Mouse (Mus musculus) forebrain, embryonic 11.5 days (tissue): ENCODE measurements around the gene Ptpn14. TPM values are rescaled to one million over a fixed set of nuclear protein-coding genes. Genes with fewer than 3 reads are reported as not detected.

ENCODE experiments used
- ATAC-seq: fragments of 200-750 bp; cut with Nextera tagmentation; replicated peaks from 2 replicates; pipeline ENCODE4 v1.8.0; 2017; ENCODE audit warnings: moderate TSS enrichment; ENCODE audit not compliant: low FRiP score
- DNase-seq: peaks from one replicate; pipeline ENCODE4 v3.0.0-alpha.2; 2017; ENCODE audit warnings: low spot score
- H3K27ac ChIP-seq: fragments of 300-500 bp; sonication (generic); 2 replicates; pipeline ENCODE4 v1.5.1; 2014; ENCODE audit warnings: low read depth, low read length
- H3K27me3 ChIP-seq: fragments of 300-500 bp; sonication (generic); 2 replicates; pipeline ENCODE4 v1.6.1; 2014; ENCODE audit warnings: mild to moderate bottlenecking, low read length, mixed read lengths; ENCODE audit not compliant: control insufficient read depth, insufficient read depth
- H3K36me3 ChIP-seq: fragments of 300-500 bp; sonication (generic); 2 replicates; pipeline ENCODE4 v1.6.1; 2014; ENCODE audit warnings: mild to moderate bottlenecking, low read length, moderate library complexity, mixed read lengths; ENCODE audit not compliant: control insufficient read depth, insufficient read depth
- H3K4me1 ChIP-seq: fragments of 300-500 bp; sonication (generic); replicated peaks from 2 replicates; pipeline ENCODE4 v1.6.1; 2014; ENCODE audit warnings: low read length, mixed read lengths; ENCODE audit not compliant: control insufficient read depth, insufficient read depth
- H3K4me2 ChIP-seq: fragments of 300-500 bp; sonication (generic); 2 replicates; pipeline ENCODE4 v1.6.1; 2014; ENCODE audit warnings: low read depth, mild to moderate bottlenecking, low read length, moderate library complexity, mixed read lengths; ENCODE audit not compliant: severe bottlenecking
- H3K4me3 ChIP-seq: fragments of 300-500 bp; sonication (generic); 2 replicates; pipeline ENCODE4 v1.5.1; 2014; ENCODE audit warnings: low read depth, low read length
- H3K9ac ChIP-seq: fragments of 300-500 bp; sonication (generic); 2 replicates; pipeline ENCODE4 v1.6.1; 2014; ENCODE audit warnings: low read length
- H3K9me3 ChIP-seq: fragments of 300-500 bp; sonication (generic); 2 replicates; pipeline ENCODE4 v1.6.1; 2016; ENCODE audit warnings: low read length, mixed read lengths; ENCODE audit not compliant: control insufficient read depth
- WGBS: fragments of 180-500 bp; shearing (Covaris S2); extraction: QIAGEN DNeasy Blood & Tissue Kit; methylation state at CpG from one replicate; pipeline ENCODE4 v1.1.7; 2014; 5-methylcytosine and 5-hydroxymethylcytosine counted together
- polyA plus RNA-seq: library from polyadenylated mRNA; unstranded; fragments of >200 nt; fragmentation: Nextera tagmentation; extraction: Ambion mirVana; gene quantifications from 2 replicates; pipeline ENCODE4 v1.2.1, GENCODE M21; 2014

The Ptpn14 gene
- polyA plus RNA-seq, 1 experiment from 2014 or later: 4.5 TPM

- Histone ChIP-seq H3K27me3 (no peaks in the 10 kb centered on the region), H3K27ac (no peak overlapping the region), H3K9ac (no peak overlapping the region), H3K9me3 (no peaks in the 10 kb centered on the region), H3K4me1 (no peaks in the 10 kb centered on the region), H3K4me3 (no peak overlapping the region), H3K36me3 (no peaks in the 10 kb centered on the region), H3K4me2 (no peak overlapping the region)
- ATAC-seq (no peak), DNase-seq (no peak)
- 98% methylated on average over 4 of the region's 4 CpGs for WGBS
Measured at GRCm38 (mm10) chr1:189749789-189750188, 21.7 kb downstream of the Ptpn14 start.

- Histone ChIP-seq H3K9ac (no peak overlapping the region), H3K36me3 (no peaks in the 10 kb centered on the region), H3K4me2 (no peak overlapping the region), H3K4me1 (no peaks in the 10 kb centered on the region), H3K4me3 (no peak overlapping the region), H3K27ac (no peak overlapping the region), H3K27me3 (no peaks in the 10 kb centered on the region), H3K9me3 (no peaks in the 10 kb centered on the region)
- no peak for ATAC-seq
- 88% methylated on average over 5 of the region's 5 CpGs for WGBS
- no peak for DNase-seq
Measured at GRCm38 (mm10) chr1:189750233-189750632, 22.2 kb downstream of the Ptpn14 start.

GRCm38 (mm10) chr1:189752245-189752644, 24.2 kb downstream of the Ptpn14 start:
- ATAC-seq: no peak
- H3K4me3 ChIP-seq: no peak overlapping the region
- no peaks in the 10 kb centered on the region for H3K9me3 ChIP-seq
- WGBS: 86% methylated on average over 6 of the region's 6 CpGs
- H3K4me2 ChIP-seq: no peak overlapping the region
- no peaks in the 10 kb centered on the region for H3K36me3 ChIP-seq
- H3K9ac ChIP-seq: no peak overlapping the region
- no peaks in the 10 kb centered on the region for H3K4me1 ChIP-seq
- no peaks in the 10 kb centered on the region for H3K27me3 ChIP-seq
- H3K27ac ChIP-seq: no peak overlapping the region
- DNase-seq: no peak

- WGBS: 55% methylated on average over 8 of the region's 8 CpGs
Measured at GRCm38 (mm10) chr1:189755072-189755471, 27.0 kb downstream of the Ptpn14 start.

GRCm38 (mm10) chr1:189756306-189757053, 28.4 kb downstream of the Ptpn14 start:
- no peak overlapping the region for H3K9ac ChIP-seq
- 55% methylated on average over 19 of the region's 19 CpGs for WGBS
- H3K4me3 ChIP-seq: no peak overlapping the region
- no peaks in the 10 kb centered on the region for H3K9me3 ChIP-seq
- ATAC-seq (no peak), DNase-seq (no peak)
- no peak overlapping the region for H3K4me2 ChIP-seq
- H3K4me1 ChIP-seq: 0 out of 2 replicates have a peak, but pooled peaks cover under 1% of the 10 kb centered on the region
- no peaks in the 10 kb centered on the region for H3K36me3 ChIP-seq
- H3K27me3 ChIP-seq: no peaks in the 10 kb centered on the region
- H3K27ac ChIP-seq: no peak overlapping the region

More at GRCm38 (mm10) chr1:189755072-189755471, 27.0 kb downstream of the Ptpn14 start:
- Histone ChIP-seq H3K36me3 (no peaks in the 10 kb centered on the region), H3K9me3 (no peaks in the 10 kb centered on the region), H3K4me1 (no peaks in the 10 kb centered on the region), H3K27me3 (no peaks in the 10 kb centered on the region), H3K4me2 (no peak overlapping the region), H3K27ac (no peak overlapping the region), H3K4me3 (no peak overlapping the region), H3K9ac (no peak overlapping the region)
- no peak for ATAC-seq
- DNase-seq: no peak

GRCm38 (mm10) chr1:189757054-189757408, 29.0 kb downstream of the Ptpn14 start:
- ATAC-seq (no peak), DNase-seq (no peak)
- no peaks in the 10 kb centered on the region for H3K36me3 ChIP-seq
- peaks cover 5% of the 10 kb centered on the region; the same call in 1 of the 2 replicates for H3K4me1 ChIP-seq
- H3K27me3 ChIP-seq: no peaks in the 10 kb centered on the region
- no peak overlapping the region for H3K27ac ChIP-seq
- H3K9ac ChIP-seq: no peak overlapping the region
- no peaks in the 10 kb centered on the region for H3K9me3 ChIP-seq
- 79% methylated on average over 7 of the region's 7 CpGs for WGBS
- no peak overlapping the region for H3K4me3 ChIP-seq
- no peak overlapping the region for H3K4me2 ChIP-seq

- Histone ChIP-seq H3K36me3 (no peaks in the 10 kb centered on the region), H3K9me3 (no peaks in the 10 kb centered on the region), H3K27ac (no peak overlapping the region), H3K27me3 (no peaks in the 10 kb centered on the region), H3K4me3 (no peak overlapping the region), H3K4me1 (peaks cover 5% of the 10 kb centered on the region; the same call in 1 of the 2 replicates), H3K4me2 (no peak overlapping the region), H3K9ac (no peak overlapping the region)
- DNase-seq: no peak
- 11% methylated on average over 6 of the region's 6 CpGs for whole genome bisulfite sequencing
- ATAC-seq: no peak
Measured at GRCm38 (mm10) chr1:189761581-189762021, 33.5 kb downstream of the Ptpn14 start.

- ATAC-seq (no peak), DNase-seq (no peak)
- H3K27ac ChIP-seq: no peak overlapping the region
- H3K9me3 ChIP-seq: no peaks in the 10 kb centered on the region
- no peak overlapping the region for H3K4me3 ChIP-seq
- H3K27me3 ChIP-seq: no peaks in the 10 kb centered on the region
- WGBS: 80% methylated on average over 5 of the region's 5 CpGs
- H3K4me1 ChIP-seq: peaks cover 5% of the 10 kb centered on the region; the same call in 1 of the 2 replicates
- H3K4me2 ChIP-seq: no peak overlapping the region
- H3K36me3 ChIP-seq: no peaks in the 10 kb centered on the region
- no peak overlapping the region for H3K9ac ChIP-seq
Measured at GRCm38 (mm10) chr1:189764258-189764657, 36.2 kb downstream of the Ptpn14 start.

- no peak overlapping the region for H3K9ac ChIP-seq
- H3K9me3 ChIP-seq: no peaks in the 10 kb centered on the region
- ATAC-seq (no peak), DNase-seq (no peak)
- H3K36me3 ChIP-seq: no peaks in the 10 kb centered on the region
- H3K4me1 ChIP-seq: no peaks in the 10 kb centered on the region
- no peak overlapping the region for H3K4me2 ChIP-seq
- no peak overlapping the region for H3K27ac ChIP-seq
- H3K27me3 ChIP-seq: no peaks in the 10 kb centered on the region
- H3K4me3 ChIP-seq: no peak overlapping the region
- WGBS: 69% methylated on average over 10 of the region's 10 CpGs
Measured at GRCm38 (mm10) chr1:189767164-189767563, 39.1 kb downstream of the Ptpn14 start.
